Mouse (Mus musculus) spleen, adult 2 months (tissue): Measurements from ENCODE around the gene Gm15056.

ENCODE experiments used
- CTCF ChIP-seq: fragments of 200-500 bp; IDR thresholded peaks from 2 replicates; pipeline ENCODE4 v1.5.1; 2011; ENCODE audit warnings: mild to moderate bottlenecking, inconsistent platforms; ENCODE audit not compliant: insufficient read depth, insufficient read length, insufficient replicate concordance; ENCODE audit errors: extremely low read depth
- POLR2A ChIP-seq: fragments of 200-500 bp; IDR thresholded peaks from 2 replicates; pipeline ENCODE4 v1.6.1; 2011; ENCODE audit warnings: low read depth, low read length, inconsistent platforms

- TF ChIP-seq POLR2A (no peak), CTCF (no peak)
These were observed at the start of gene Gm15056 for GRCm38 (mm10) chr8:20902527-20902926.
